Mouse (Mus musculus): ENCODE measurements at regions not wholly inside any gene's neighbourhood (a gene's known extent, or its start where the extent isn't known, plus 50 kb on each side); places are given as distances from the start of the nearest gene placed in this dataset.

- no peak for DNase-seq (ENCODE audit: low read depth, low spot score)
Measured at GRCm38 (mm10) chrX:11486588-11486987, 159.0 kb downstream of the H2al1j start.

- DNase-seq (ENCODE audit: low read depth, low spot score) = no peak
Measured at GRCm38 (mm10) chrX:11487876-11488275, 160.3 kb downstream of the H2al1j start.

- DNase-seq (ENCODE audit: low read depth, low spot score) = no peak
Measured at GRCm38 (mm10) chrX:11490146-11490693, 162.6 kb downstream of the H2al1j start.

- no peak for DNase-seq (ENCODE audit: low read depth, low spot score)
Measured at GRCm38 (mm10) chrX:11491235-11491634, 163.6 kb downstream of the H2al1j start.

- DNase-seq (ENCODE audit: low read depth, low spot score) = no peak
Measured at GRCm38 (mm10) chrX:11491676-11492391, 164.2 kb downstream of the H2al1j start.

GRCm38 (mm10) chrX:11493526-11494245 is 166.1 kb downstream of the H2al1j start:
- no peak for DNase-seq (ENCODE audit: low read depth, low spot score)

GRCm38 (mm10) chrX:11494246-11494630 is 166.6 kb downstream of the H2al1j start:
- DNase-seq (ENCODE audit: low read depth, low spot score) = no peak

- DNase-seq (ENCODE audit: low read depth, low spot score) = no peak
Measured at GRCm38 (mm10) chrX:11512439-11512838, 184.8 kb downstream of the H2al1j start.

- DNase-seq (ENCODE audit: low read depth, low spot score) = no peak
Measured at GRCm38 (mm10) chrX:11512928-11513327, 185.3 kb downstream of the H2al1j start.

GRCm38 (mm10) chrX:11523791-11524190 is 196.2 kb downstream of the H2al1j start:
- no peak for DNase-seq (ENCODE audit: low read depth, low spot score)

GRCm38 (mm10) chrX:11525326-11525725 is 197.7 kb downstream of the H2al1j start:
- no peak for DNase-seq (ENCODE audit: low read depth, low spot score)

GRCm38 (mm10) chrX:11528589-11528988 is 201.0 kb downstream of the H2al1j start:
- no peak for DNase-seq (ENCODE audit: low read depth, low spot score)

GRCm38 (mm10) chrX:11529221-11529620 is 201.6 kb downstream of the H2al1j start:
- DNase-seq (ENCODE audit: low read depth, low spot score) = no peak

- DNase-seq (ENCODE audit: low read depth, low spot score) = no peak
Measured at GRCm38 (mm10) chrX:11532817-11533216, 205.2 kb downstream of the H2al1j start.

GRCm38 (mm10) chrX:11533871-11534270 is 206.2 kb downstream of the H2al1j start:
- no peak for DNase-seq (ENCODE audit: low read depth, low spot score)

- no peak for DNase-seq (ENCODE audit: low read depth, low spot score)
Measured at GRCm38 (mm10) chrX:11541011-11541410, 213.4 kb downstream of the H2al1j start.

GRCm38 (mm10) chrX:11550164-11550851 is 222.7 kb downstream of the H2al1j start:
- DNase-seq (ENCODE audit: low read depth, low spot score) = no peak

GRCm38 (mm10) chrX:11552177-11552576 is 224.6 kb downstream of the H2al1j start:
- DNase-seq (ENCODE audit: low read depth, low spot score) = no peak

GRCm38 (mm10) chrX:11555035-11555570 is 227.5 kb downstream of the H2al1j start:
- DNase-seq (ENCODE audit: low read depth, low spot score) = no peak

- DNase-seq (ENCODE audit: low read depth, low spot score) = no peak
Measured at GRCm38 (mm10) chrX:11558260-11558659, 230.6 kb downstream of the H2al1j start.

GRCm38 (mm10) chrX:11560550-11561276 is 233.1 kb downstream of the H2al1j start:
- DNase-seq (ENCODE audit: low read depth, low spot score) = no peak

Measured in CD4-positive helper T cell, adult 2 months (primary cell).